Mouse (Mus musculus): Measurements from ENCODE around the gene Clybl. TPM values are rescaled to one million over a fixed set of nuclear protein-coding genes. Genes with fewer than 3 reads are reported as not detected.

Gene Clybl
- polyA plus RNA-seq, 1 experiment = 11.7 TPM

- TF ChIP-seq CTCF (IDR thresholded peaks at IDR 0.05; ENCODE audit: borderline replicate concordance, extremely low read depth, insufficient read depth, insufficient read length) (no peak), POLR2A (IDR thresholded peaks at IDR 0.05; ENCODE audit: borderline replicate concordance, extremely low read depth, insufficient read depth, insufficient read length, poor library complexity, severe bottlenecking) (no peak)
- DNase-seq (ENCODE audit: low read depth) = no peak
Observed at GRCm38 (mm10) chr14:122251346-122251745, 69.8 kb downstream of the Clybl start.

GRCm38 (mm10) chr14:122255562-122256260, 74.2 kb downstream of the Clybl start:
- peak; percentile 63 for DNase-seq (ENCODE audit: low read depth)
- no peak for TF ChIP-seq POLR2A (IDR thresholded peaks at IDR 0.05; ENCODE audit: borderline replicate concordance, extremely low read depth, insufficient read depth, insufficient read length, poor library complexity, severe bottlenecking)
- no peak for TF ChIP-seq CTCF (IDR thresholded peaks at IDR 0.05; ENCODE audit: borderline replicate concordance, extremely low read depth, insufficient read depth, insufficient read length)

- DNase-seq (ENCODE audit: low read depth) = peak; percentile 90
- TF ChIP-seq POLR2A (IDR thresholded peaks at IDR 0.05; ENCODE audit: borderline replicate concordance, extremely low read depth, insufficient read depth, insufficient read length, poor library complexity, severe bottlenecking) (no peak), CTCF (IDR thresholded peaks at IDR 0.05; ENCODE audit: borderline replicate concordance, extremely low read depth, insufficient read depth, insufficient read length) (no peak)
Observed at GRCm38 (mm10) chr14:122256261-122256634, 74.7 kb downstream of the Clybl start.

GRCm38 (mm10) chr14:122258297-122258696, 76.8 kb downstream of the Clybl start:
- TF ChIP-seq CTCF (IDR thresholded peaks at IDR 0.05; ENCODE audit: borderline replicate concordance, extremely low read depth, insufficient read depth, insufficient read length) (no peak), POLR2A (IDR thresholded peaks at IDR 0.05; ENCODE audit: borderline replicate concordance, extremely low read depth, insufficient read depth, insufficient read length, poor library complexity, severe bottlenecking) (no peak)
- DNase-seq (ENCODE audit: low read depth) = no peak

- no peak for TF ChIP-seq CTCF (IDR thresholded peaks at IDR 0.05; ENCODE audit: borderline replicate concordance, extremely low read depth, insufficient read depth, insufficient read length)
- no peak for TF ChIP-seq POLR2A (IDR thresholded peaks at IDR 0.05; ENCODE audit: borderline replicate concordance, extremely low read depth, insufficient read depth, insufficient read length, poor library complexity, severe bottlenecking)
- no peak for DNase-seq (ENCODE audit: low read depth)
Observed at GRCm38 (mm10) chr14:122261250-122261649, 79.7 kb downstream of the Clybl start.

GRCm38 (mm10) chr14:122262851-122263659, 81.6 kb downstream of the Clybl start:
- TF ChIP-seq POLR2A (IDR thresholded peaks at IDR 0.05; ENCODE audit: borderline replicate concordance, extremely low read depth, insufficient read depth, insufficient read length, poor library complexity, severe bottlenecking) (no peak), CTCF (IDR thresholded peaks at IDR 0.05; ENCODE audit: borderline replicate concordance, extremely low read depth, insufficient read depth, insufficient read length) (no peak)
- DNase-seq (ENCODE audit: low read depth) = peak; percentile 54

- TF ChIP-seq CTCF (IDR thresholded peaks at IDR 0.05; ENCODE audit: borderline replicate concordance, extremely low read depth, insufficient read depth, insufficient read length) = no peak
- TF ChIP-seq POLR2A (IDR thresholded peaks at IDR 0.05; ENCODE audit: borderline replicate concordance, extremely low read depth, insufficient read depth, insufficient read length, poor library complexity, severe bottlenecking) = no peak
- DNase-seq (ENCODE audit: low read depth) = no peak
Observed at GRCm38 (mm10) chr14:122265214-122265613, 83.7 kb downstream of the Clybl start.

- TF ChIP-seq CTCF (IDR thresholded peaks at IDR 0.05; ENCODE audit: borderline replicate concordance, extremely low read depth, insufficient read depth, insufficient read length) (no peak), POLR2A (IDR thresholded peaks at IDR 0.05; ENCODE audit: borderline replicate concordance, extremely low read depth, insufficient read depth, insufficient read length, poor library complexity, severe bottlenecking) (no peak)
- DNase-seq (ENCODE audit: low read depth) = no peak
Observed at GRCm38 (mm10) chr14:122267590-122267989, 86.1 kb downstream of the Clybl start.

- TF ChIP-seq CTCF (IDR thresholded peaks at IDR 0.05; ENCODE audit: borderline replicate concordance, extremely low read depth, insufficient read depth, insufficient read length) (no peak), POLR2A (IDR thresholded peaks at IDR 0.05; ENCODE audit: borderline replicate concordance, extremely low read depth, insufficient read depth, insufficient read length, poor library complexity, severe bottlenecking) (no peak)
- DNase-seq (ENCODE audit: low read depth) = no peak
Observed at GRCm38 (mm10) chr14:122271104-122271746, 89.7 kb downstream of the Clybl start.

- TF ChIP-seq CTCF (IDR thresholded peaks at IDR 0.05; ENCODE audit: borderline replicate concordance, extremely low read depth, insufficient read depth, insufficient read length) = no peak
- no peak for TF ChIP-seq POLR2A (IDR thresholded peaks at IDR 0.05; ENCODE audit: borderline replicate concordance, extremely low read depth, insufficient read depth, insufficient read length, poor library complexity, severe bottlenecking)
- DNase-seq (ENCODE audit: low read depth) = no peak
Observed at GRCm38 (mm10) chr14:122277142-122277541, 95.6 kb downstream of the Clybl start.

All from brain, embryonic 14.5 days (tissue).